Mouse (Mus musculus) effector memory CD4-positive, alpha-beta T cell, adult 5 months (primary cell): ENCODE measurements around the gene Adam3. TPM values are rescaled to one million over a fixed set of nuclear protein-coding genes. Genes with fewer than 3 reads are reported as not detected.

Experiments
- polyA plus RNA-seq: library from polyadenylated mRNA; unstranded; fragments of 100-300 nt; shearing (Covaris generic); gene quantifications from one replicate; pipeline ENCODE4 v1.2.1, GENCODE M21; 2017

The Adam3 gene
- polyA plus RNA-seq: 0.14 TPM

GRCm38 (mm10) chr8:24725630-24726029, at the start of gene Adam3:
TSS of gene Adam3 (minus strand) at chr8:24725852.

Other genes with a start within 250 kb of the Adam3 start
- not detected for gene Adam5, start 98.5 kb upstream of the Adam3 start, polyA plus RNA-seq